Mouse (Mus musculus) kidney, postnatal 0 days (tissue): ENCODE results near the gene Smoc2. TPM values are rescaled to one million over a fixed set of nuclear protein-coding genes. Genes with fewer than 3 reads are reported as not detected.

ENCODE experiments used
- ATAC-seq: fragments of 200-750 bp; cut with Nextera tagmentation; replicated peaks from 2 replicates; pipeline ENCODE4 v1.8.0; 2017; ENCODE audit warnings: low read depth, moderate number of reproducible peaks, moderate TSS enrichment, moderate library complexity; ENCODE audit not compliant: low FRiP score
- DNase-seq: peaks from one replicate; pipeline ENCODE4 v3.0.0-alpha.2; 2016; ENCODE audit warnings: low spot score
- H3K27ac ChIP-seq: fragments of 300-500 bp; sonication (generic); 2 replicates; pipeline ENCODE4 v1.5.1; 2014; ENCODE audit warnings: mild to moderate bottlenecking
- H3K27me3 ChIP-seq: fragments of 300-500 bp; sonication (generic); 2 replicates; pipeline ENCODE4 v1.6.1; 2014; ENCODE audit warnings: low read length, mixed read lengths; ENCODE audit not compliant: insufficient read depth
- H3K36me3 ChIP-seq: fragments of 300-500 bp; sonication (generic); 2 replicates; pipeline ENCODE4 v1.6.1; 2014; ENCODE audit warnings: low read length, mixed read lengths; ENCODE audit not compliant: insufficient read depth
- H3K4me1 ChIP-seq: fragments of 300-500 bp; sonication (generic); replicated peaks from 2 replicates; pipeline ENCODE4 v1.6.1; 2014; ENCODE audit warnings: antibody characterized with exemption, low read length, mixed read lengths; ENCODE audit not compliant: insufficient read depth
- H3K4me2 ChIP-seq: fragments of 300-500 bp; sonication (generic); 2 replicates; pipeline ENCODE4 v1.6.1; 2014; ENCODE audit warnings: mild to moderate bottlenecking, low read length, moderate library complexity, mixed read lengths
- H3K4me3 ChIP-seq: fragments of 300-500 bp; sonication (generic); replicated peaks from 2 replicates; pipeline ENCODE4 v1.5.1; 2014; ENCODE audit warnings: low read depth, low read length
- H3K9ac ChIP-seq: fragments of 300-500 bp; sonication (generic); 2 replicates; pipeline ENCODE4 v1.6.1; 2014; ENCODE audit warnings: low read depth, low read length
- H3K9me3 ChIP-seq: fragments of 300-500 bp; sonication (generic); replicated peaks from 2 replicates; pipeline ENCODE4 v1.6.1; 2016; ENCODE audit warnings: low read length, inconsistent platforms, mixed read lengths
- CTCF ChIP-seq: IDR thresholded peaks from 2 replicates; pipeline ENCODE4 v1.5.1; 2016; ENCODE audit warnings: antibody characterized with exemption, low read depth, mild to moderate bottlenecking, moderate library complexity
- WGBS: fragments of 180-500 bp; shearing (Covaris S2); extraction: QIAGEN DNeasy Blood & Tissue Kit; methylation state at CpG from one replicate; pipeline ENCODE4 v1.1.7; 2014; 5-methylcytosine and 5-hydroxymethylcytosine counted together
- polyA plus RNA-seq: library from polyadenylated mRNA; unstranded; fragments of >200 nt; fragmentation: Nextera tagmentation; extraction: Ambion mirVana; gene quantifications from 2 replicates; pipeline ENCODE4 v1.2.1, GENCODE M21; 2015

The Smoc2 gene
- polyA plus RNA-seq, 1 experiment from 2014 or later = 57.5 TPM

DNA sequence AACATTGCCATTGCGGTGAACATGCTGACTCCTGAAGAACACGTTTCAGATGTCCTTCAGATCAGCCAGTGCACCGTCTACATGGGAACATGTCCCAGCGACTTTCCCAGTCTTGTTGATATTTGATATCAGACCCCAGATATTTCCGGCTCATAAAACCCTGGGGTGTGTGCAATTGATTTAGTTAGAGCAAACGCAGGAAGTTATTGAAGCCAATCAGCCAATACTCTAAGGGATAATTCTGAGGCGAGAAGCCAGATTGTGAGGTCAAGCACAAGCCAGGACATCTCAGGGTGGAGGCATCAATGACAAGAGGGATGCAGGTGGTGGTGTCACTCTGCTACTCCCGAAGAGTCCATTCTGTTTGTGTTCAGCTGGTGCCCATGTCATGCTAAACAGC is 28.9 kb upstream of the Smoc2 start:
- ATAC-seq = no peak
- 52% methylated on average over 8 of the region's 8 CpGs for WGBS

DNA sequence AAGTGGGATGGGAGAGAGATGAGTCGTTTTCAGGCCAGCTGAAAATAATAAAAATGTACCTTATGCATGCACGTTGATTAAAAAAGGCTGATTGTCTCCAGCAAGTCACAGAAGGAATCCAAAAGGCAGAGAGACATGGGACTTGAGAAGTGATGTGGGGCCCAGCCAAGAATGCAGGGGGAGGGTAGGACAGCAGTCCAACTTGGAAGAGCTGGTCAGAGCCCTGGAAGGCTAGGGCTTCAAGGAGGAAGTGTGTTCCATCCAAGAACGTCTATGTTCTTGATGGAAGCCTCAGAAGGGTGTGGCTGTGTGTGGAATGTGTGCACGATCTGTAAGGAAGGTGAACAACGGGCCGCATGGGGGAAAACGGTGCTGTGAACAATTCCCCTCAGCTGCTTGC is 26.9 kb upstream of the Smoc2 start:
- no peaks in the 10 kb centered on the region for H3K36me3 ChIP-seq
- H3K4me1 ChIP-seq = no peaks in the 10 kb centered on the region
- WGBS = 64% methylated on average over 7 of the region's 7 CpGs
- no peak for DNase-seq
- no peak overlapping the region for H3K9ac ChIP-seq
- H3K4me2 ChIP-seq = no peak overlapping the region
- H3K9me3 ChIP-seq = no peaks in the 10 kb centered on the region
- no peak for TF ChIP-seq CTCF
- no peaks in the 10 kb centered on the region for H3K27me3 ChIP-seq
- ATAC-seq = no peak
- H3K4me3 ChIP-seq = no peak overlapping the region
- H3K27ac ChIP-seq = no peak overlapping the region

More for the DNA sequence above, 28.9 kb upstream of the Smoc2 start:
- H3K4me1 ChIP-seq = no peaks in the 10 kb centered on the region
- H3K4me3 ChIP-seq = no peak overlapping the region
- no peaks in the 10 kb centered on the region for H3K9me3 ChIP-seq
- no peak overlapping the region for H3K27ac ChIP-seq
- DNase-seq = no peak
- H3K36me3 ChIP-seq = no peaks in the 10 kb centered on the region
- no peak overlapping the region for H3K4me2 ChIP-seq
- TF ChIP-seq CTCF = no peak
- no peak overlapping the region for H3K9ac ChIP-seq
- H3K27me3 ChIP-seq = no peaks in the 10 kb centered on the region

DNA sequence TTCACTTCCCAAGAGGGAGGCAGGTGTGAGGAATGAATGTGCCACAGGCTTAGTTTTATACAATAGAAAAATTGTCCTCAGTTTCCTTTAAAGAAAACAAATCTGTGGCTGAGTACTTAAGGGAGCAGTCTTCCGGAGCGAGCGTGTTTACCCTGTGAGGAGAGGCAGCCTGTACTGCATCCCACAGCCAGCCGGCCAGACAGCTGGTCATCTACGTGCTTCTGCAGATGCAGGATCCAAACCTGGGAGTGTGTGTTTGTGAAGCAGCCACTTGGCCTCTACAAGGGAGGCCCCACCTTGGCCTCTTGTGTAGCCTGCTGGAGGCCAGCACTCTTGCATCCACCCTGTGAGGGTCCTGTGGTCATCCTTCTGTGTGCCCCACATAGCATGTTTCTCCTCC is 24.7 kb upstream of the Smoc2 start:
- no peak overlapping the region for H3K4me3 ChIP-seq
- H3K4me1 ChIP-seq = no peaks in the 10 kb centered on the region
- H3K36me3 ChIP-seq = no peaks in the 10 kb centered on the region
- no peaks in the 10 kb centered on the region for H3K9me3 ChIP-seq
- no peak overlapping the region for H3K4me2 ChIP-seq
- no peaks in the 10 kb centered on the region for H3K27me3 ChIP-seq
- no peak for TF ChIP-seq CTCF
- ATAC-seq (no peak; the same call in 1 of the 2 replicates), DNase-seq (peak; percentile 58)
- 9% methylated on average over 5 of the region's 5 CpGs for WGBS
- H3K9ac ChIP-seq = no peak overlapping the region
- no peak overlapping the region for H3K27ac ChIP-seq

DNA sequence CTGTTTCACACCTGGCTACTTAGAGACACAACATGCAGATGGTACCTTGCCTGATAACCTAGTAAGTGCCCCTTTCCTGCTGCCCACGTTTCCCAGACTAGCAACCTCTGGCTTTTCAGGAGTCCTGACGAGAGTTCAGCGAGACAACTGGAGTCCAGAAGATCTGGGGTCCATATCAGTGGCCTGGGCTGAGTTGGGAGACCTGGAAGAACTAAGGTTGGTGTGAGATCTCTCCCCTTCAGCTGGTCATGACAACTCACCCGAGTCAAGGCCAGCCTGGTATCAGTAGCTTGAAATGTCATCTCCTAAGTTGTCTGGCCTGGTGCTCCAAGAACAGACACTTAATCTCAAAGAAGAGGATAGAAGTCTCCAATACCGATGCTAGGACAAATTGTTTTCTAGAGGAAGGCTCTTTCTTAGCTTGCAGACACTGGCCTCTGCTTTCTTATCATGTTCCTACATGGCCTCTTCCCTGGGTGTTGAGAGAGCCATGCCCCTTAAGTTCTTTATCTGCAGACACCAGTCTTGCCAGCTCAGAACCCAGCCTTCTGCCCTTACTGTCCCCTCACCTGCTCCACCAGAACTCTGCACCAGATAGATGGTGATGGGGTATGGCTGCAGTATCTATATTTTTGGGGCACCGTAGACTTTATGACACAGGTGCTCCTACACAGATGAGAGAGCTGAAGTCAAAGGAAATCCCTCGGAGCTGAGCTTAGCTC is 21.3 kb upstream of the Smoc2 start:
- Histone ChIP-seq H3K9ac (no peak overlapping the region), H3K4me3 (no peak overlapping the region), H3K27ac (no peak overlapping the region), H3K4me2 (no peak overlapping the region), H3K4me1 (no peaks in the 10 kb centered on the region), H3K27me3 (no peaks in the 10 kb centered on the region), H3K9me3 (no peaks in the 10 kb centered on the region), H3K36me3 (no peaks in the 10 kb centered on the region)
- DNase-seq (no peak), ATAC-seq (no peak)
- WGBS = 78% methylated on average over 7 of the region's 7 CpGs
- no peak for TF ChIP-seq CTCF

DNA sequence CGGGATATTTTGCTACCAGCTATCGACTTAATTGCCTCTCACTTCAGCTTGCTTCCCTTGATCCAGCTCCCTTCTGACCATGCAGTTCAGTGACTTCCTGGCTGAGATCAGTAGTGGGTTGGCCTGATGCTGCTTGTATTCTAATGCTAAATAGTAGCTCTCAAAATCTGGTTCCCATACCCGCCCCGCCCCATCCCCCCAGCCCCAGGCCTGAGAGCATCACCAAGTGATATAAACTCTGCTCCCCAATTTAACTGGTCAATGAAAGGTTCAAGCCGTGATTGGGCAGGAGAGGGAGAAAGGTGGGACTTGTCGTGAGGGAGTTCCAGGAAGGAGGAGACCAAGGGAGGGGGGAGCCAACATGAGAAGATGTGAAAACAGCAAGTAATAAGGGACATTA is 20.4 kb upstream of the Smoc2 start:
- H3K4me1 ChIP-seq = no peaks in the 10 kb centered on the region
- ATAC-seq (no peak), DNase-seq (no peak)
- H3K27me3 ChIP-seq = no peaks in the 10 kb centered on the region
- no peaks in the 10 kb centered on the region for H3K9me3 ChIP-seq
- H3K36me3 ChIP-seq = no peaks in the 10 kb centered on the region
- H3K9ac ChIP-seq = no peak overlapping the region
- no peak overlapping the region for H3K27ac ChIP-seq
- H3K4me3 ChIP-seq = no peak overlapping the region
- no peak overlapping the region for H3K4me2 ChIP-seq
- TF ChIP-seq CTCF = no peak
- WGBS = 33% methylated on average over 6 of the region's 6 CpGs

DNA sequence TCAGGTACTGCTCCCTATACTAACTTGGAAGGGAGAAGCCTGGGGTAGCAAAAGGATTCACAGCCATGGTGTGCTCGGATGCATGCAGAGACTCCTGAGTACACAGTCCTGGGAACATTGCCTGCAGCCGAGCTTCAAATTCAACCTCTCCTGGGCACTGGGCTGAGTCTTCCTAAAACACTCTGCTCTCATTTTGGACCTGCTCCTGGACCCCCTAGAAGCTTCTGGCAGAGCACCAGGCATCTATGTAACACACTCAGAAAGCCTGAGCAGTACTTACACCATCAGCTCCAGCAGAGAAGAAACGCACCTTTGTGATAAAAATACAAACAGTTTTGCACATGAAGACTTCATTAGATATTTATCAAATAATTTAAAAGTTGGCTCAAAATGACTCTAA is 18.3 kb upstream of the Smoc2 start:
- Histone ChIP-seq H3K4me2 (no peak overlapping the region), H3K27ac (no peak overlapping the region), H3K36me3 (no peaks in the 10 kb centered on the region), H3K4me3 (no peak overlapping the region), H3K9ac (no peak overlapping the region), H3K4me1 (no peaks in the 10 kb centered on the region), H3K9me3 (no peaks in the 10 kb centered on the region), H3K27me3 (no peaks in the 10 kb centered on the region)
- TF ChIP-seq CTCF = no peak
- 76% methylated on average over 3 of the region's 3 CpGs for WGBS
- ATAC-seq = no peak
- DNase-seq = no peak

DNA sequence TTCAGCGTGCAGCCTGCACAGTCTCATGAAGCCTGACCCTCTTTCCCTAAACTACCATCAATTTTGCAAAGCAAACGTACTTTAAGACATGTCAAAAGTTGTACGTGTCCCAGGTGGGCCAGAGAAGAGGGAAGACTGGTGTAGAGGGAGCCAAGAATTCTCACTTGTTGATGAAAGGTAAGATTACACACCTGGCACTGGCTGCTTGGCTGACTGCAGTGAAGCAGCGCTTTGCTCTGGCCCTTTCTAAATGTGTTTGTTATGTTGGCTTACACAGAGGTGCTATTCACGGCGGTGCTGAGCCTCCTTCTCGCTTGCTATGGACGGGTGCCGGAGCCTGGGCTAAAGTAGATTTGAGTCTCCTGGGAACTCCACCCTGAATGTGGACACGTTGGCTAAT is 17.1 kb upstream of the Smoc2 start:
- H3K36me3 ChIP-seq = no peaks in the 10 kb centered on the region
- 59% methylated on average over 10 of the region's 10 CpGs for WGBS
- H3K9ac ChIP-seq = no peak overlapping the region
- DNase-seq = no peak
- no peaks in the 10 kb centered on the region for H3K27me3 ChIP-seq
- H3K4me1 ChIP-seq = no peaks in the 10 kb centered on the region
- no peak overlapping the region for H3K4me2 ChIP-seq
- H3K27ac ChIP-seq = no peak overlapping the region
- ATAC-seq = no peak
- no peak overlapping the region for H3K4me3 ChIP-seq
- no peak for TF ChIP-seq CTCF
- no peaks in the 10 kb centered on the region for H3K9me3 ChIP-seq
